Mouse (Mus musculus): ENCODE measurements at regions not wholly inside any gene's neighbourhood (a gene's known extent, or its start where the extent isn't known, plus 50 kb on each side); places are given as distances from the start of the nearest gene placed in this dataset.
A peak's percentile ranks its signal among the peaks of the same experiment; 100 is the strongest.

DNA sequence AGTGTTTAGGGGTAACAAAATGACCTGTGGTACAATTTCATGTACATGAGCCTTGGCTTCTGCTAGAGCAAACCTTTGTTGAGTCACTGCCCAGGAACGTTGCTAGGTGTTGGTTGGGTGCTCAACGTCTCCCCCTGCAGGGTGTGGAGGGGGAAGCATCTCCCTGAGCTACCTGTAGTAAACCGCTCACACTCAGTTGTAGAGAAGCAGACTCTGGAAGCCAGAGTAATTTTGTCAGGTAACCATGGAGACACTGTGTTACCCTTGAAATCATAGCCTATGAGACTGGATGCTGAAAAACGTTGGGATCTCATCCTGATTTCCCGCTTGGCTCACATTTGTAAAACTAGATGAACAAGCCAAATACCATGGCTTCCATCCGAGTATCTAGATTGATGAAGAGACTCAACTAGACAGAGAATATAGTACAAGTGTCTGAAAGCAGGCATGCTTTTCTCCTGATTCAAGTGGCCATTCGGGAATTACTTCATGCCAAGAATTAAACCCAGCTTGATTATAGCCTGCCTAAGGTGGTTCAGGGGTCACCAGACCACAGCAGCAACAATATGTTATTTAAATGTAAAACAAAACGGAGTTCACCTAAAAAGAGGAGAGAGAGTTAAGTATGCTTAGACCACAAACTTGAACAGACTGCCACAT is 63.7 kb upstream of the Ctla4 start:
- peak; percentile 21 for DNase-seq

DNA sequence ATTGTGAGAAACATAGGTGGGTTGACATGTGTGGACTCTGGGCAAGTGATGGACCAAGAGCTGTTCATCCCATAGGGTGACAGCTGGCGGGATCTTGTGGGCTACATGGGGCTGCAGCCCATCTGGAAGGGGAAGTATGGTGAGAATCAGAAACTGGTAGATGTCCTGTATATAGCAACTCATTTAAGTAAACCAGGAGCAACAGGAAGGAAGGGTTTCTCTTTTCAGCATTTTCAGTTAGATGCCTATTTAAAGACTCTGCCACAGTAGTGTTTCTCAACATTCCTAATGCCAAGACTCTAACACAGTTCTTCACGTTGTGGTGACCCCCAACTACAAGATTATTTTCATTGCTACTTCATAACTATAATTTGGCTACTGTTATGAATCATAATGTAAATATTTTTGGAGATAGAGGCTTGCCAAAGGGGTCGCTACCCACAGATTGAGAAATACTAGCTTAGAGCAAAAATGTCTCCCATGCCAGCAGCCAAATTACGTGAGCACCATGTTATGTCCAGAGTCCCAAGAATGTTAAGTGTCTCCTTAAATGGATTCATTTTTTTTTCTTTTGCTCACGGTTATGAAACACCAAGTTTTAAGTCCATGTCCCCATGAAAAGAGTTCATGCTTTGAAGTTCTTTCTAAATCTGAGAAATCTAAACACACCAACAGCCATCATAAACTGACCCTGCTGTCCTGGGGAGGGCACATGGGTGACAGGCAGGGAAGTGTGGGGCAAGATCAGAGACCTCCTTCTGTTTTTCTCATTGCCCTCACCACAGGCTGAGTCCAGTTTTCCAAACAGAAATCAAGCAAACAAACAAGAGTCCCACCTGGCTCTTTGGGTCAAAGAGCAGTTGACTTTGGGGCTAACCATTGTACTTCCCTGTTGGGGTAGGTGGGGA is 62.3 kb upstream of the Ctla4 start:
- DNase-seq: no peak

DNA sequence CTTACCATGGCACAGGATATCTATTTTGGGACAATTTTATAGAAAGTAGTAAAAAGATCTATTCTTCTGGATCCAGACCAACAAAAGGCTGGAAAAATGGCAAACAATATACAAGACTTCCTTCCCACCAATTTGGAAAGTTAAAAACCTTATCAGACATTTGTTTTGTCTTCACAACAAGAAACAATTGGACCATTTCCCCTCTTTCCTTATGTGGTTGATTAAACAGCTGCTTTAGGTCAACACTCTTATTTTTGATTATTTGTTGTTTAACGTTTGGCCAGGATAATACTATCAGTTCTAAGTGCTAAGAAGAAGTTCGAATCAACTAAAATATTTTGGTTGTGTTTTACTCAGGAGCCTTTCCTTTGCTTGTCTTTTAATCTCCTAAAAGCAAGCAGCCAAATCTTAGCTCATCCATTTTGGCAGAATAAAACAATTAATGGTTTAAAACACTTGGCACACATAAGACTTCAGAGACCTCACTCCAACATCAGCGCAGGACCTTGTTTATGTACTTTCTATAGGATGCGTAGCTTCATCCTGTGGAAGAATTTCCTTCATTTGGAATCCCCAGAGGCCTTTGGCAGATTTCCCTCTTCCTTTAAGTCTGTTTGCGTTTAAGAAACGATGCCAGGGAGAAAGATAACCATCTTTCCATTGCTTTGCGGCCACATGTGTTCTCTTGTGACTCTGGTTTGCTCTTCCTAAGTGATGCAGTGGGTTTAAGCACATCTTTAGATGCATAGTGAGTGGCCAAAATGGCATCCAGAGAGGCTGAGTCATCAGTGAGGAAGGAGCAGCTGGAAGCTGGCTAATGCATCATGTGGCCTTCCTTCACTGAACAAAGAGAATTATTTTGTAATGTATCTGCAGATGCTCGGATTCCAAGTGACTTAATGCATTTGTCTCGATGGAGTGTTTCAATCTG is 61.3 kb upstream of the Ctla4 start:
- no peak for DNase-seq

DNA sequence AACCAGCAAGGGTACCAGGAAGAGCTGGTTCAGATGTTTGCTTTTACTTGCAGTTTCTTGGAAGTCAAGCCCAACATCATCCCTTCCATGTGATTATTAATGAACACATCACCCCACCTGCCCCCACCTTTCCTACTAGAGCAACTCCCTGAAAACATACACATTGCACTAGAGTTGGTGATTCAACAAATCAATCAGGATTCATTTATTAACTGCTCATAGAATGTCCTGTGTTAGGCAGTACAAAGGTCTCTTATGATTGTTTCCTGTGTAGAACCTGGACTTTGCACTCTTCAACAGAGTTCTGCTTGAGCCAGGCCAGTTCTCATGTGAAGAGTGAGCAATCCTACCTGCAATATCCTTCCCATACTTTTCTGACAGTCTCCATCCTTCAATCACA is 59.8 kb upstream of the Ctla4 start:
- DNase-seq: no peak

DNA sequence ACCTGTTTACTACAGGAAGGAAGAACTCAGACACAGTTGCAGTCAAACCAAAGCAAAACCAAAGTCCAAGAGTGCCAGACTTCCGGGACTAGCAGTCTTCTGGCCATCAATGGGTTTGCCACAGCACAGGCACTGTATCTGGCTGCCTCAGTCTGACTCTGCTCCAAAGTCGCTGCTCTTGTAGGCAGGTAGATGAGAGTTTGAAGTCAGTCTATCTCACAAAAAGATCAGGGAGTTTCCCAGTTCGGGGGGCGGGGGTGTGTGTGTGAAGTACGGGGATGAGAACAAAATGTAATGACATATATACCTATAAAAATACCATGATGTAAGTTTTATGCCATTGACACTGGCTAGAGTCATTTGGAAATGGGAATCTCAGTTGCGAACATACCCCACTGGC is 58.6 kb upstream of the Ctla4 start:
- DNase-seq: no peak

DNA sequence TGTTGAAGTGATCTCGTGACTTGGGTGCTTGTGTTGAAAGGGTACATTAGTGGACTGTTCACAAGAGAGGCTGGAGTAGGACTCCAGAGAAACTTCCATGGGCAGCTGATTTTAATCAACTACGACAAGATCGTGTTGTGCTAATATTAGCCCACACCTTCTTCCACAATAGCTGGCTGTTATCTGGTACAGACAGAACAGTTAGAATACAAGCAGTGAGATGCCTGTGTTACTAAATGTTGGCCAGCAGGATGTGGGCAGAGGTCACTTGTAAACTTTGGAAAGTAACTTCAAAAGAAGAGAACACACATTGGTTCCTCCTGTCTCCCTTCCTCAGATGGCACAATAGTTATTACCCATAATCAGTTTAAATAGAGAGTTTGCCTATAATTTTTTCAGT is 57.0 kb upstream of the Ctla4 start:
- DNase-seq: no peak

DNA sequence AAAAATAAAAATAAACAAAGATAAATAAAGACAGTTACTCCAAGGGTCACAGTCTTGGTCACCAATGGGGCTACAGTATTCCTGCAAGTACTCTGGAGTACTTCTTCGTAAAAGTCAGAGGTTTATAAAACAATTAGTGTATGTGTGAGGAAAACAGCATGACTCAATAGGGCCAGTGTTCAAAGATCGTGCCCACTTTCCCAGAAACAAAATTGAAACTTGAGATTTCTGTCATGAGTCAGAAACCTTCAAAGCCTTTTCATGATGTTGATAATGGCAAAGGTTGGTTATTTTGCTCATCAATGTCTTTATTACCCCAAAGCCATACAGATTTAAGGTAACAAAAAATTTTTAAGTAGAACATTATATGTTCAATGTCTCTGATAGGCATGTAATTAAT is 53.1 kb upstream of the Ctla4 start:
- DNase-seq: no peak

All from kidney, adult 11 months (tissue).